Mouse (Mus musculus) ovary, postnatal 36 days (tissue): ENCODE data around the gene Pfkfb3.

Source experiments
- DNase-seq: peaks from one replicate; pipeline ENCODE4 v3.0.0; 2022; ENCODE audit warnings: low spot score, mixed read lengths

Gene Pfkfb3

DNA sequence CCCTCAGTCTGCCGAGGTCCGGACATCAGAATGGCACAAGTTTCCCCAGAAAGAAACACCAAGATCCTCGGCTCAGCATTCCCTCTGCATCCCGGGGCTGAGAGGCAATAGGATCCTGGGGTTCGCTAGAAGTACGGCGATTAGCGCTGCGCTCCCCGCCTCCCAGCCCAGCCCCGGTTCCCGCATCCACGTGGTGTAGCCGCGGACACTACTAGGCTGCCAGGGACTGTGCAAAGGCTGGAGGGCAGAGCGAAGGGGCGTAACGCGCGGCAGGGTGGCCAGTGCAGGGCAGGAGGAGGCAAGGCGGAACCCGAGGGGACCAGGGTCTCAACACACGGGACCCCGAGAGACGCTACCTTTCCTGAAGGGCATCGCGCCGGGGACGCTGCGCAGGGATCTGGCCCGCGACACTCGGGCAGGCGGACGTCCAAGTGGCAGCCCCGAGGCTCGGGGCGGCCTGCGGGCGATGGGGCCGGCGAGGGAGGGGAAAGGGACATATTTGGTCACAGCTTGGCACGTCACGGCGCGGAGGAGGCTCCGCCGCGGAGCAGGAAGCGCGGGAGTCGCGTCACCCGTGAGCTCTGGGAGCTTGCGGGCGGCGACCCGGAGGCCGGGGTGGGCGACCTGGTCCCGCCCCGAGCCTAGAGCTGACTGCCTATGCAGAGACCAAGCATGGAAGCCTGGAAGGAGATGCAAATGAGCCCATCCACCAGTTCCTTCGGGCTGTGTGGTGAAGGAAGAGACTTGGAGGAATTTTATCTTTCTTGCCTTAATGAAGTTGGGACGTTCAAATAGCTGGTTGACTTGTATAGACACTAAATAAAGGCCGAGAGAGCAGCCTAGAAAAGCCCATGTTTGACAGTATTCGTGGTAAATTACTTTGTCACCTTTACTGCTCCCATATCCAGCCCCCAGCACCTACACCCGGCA lies at the start of gene Pfkfb3:
Pfkfb3 (minus strand) TSS at position 607 of the 930 bp plus-strand sequence.
- DNase-seq: peak; percentile 78

DNA sequence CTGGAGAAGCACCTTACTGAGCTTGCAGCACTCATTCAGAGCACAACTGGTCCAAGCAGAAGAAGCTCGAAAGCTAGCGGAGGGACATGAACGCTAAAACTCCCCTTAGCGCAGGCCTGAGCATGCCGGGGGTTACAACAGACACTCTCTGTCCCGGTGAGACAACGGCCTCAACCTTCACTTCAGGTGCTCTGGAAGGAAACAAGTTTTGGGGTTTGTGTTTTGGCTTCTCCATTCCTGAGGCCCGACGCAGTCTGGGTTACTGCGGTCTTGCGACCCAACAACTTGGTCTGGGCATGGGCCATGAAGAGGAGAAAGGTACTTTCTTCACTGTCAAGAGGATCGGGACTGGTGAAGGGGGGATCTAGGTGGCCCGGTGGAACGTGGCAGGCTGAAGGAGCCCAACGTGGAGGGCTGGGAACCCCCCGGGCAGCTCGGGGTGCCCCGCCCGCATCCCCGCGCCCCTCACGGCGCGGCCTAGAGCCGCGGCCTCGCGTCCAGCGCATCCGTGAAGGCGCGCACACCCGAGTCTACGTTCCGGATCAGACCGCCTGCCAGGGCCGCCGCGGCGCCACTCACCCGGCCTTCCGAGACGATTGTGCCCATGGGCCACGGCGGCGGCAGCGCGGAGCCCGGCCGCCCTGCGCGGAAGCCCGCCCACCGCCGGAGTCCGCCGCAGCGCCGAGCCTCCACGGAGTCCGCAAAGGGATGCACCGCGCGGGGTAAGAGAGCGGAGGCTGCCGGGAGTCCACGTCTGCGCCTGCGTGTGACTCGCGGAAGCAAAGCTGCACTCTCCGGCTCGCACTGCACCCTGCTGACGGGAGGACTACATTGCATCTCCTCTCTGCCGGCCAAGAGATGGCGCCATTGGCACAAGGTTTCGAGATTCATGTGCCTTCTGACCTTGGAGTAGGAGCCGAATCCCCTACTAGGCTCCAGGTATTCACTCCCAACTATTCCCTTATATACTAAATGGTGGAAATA lies 48.9 kb upstream of the Pfkfb3 start:
- peak; percentile 95 for DNase-seq

DNA sequence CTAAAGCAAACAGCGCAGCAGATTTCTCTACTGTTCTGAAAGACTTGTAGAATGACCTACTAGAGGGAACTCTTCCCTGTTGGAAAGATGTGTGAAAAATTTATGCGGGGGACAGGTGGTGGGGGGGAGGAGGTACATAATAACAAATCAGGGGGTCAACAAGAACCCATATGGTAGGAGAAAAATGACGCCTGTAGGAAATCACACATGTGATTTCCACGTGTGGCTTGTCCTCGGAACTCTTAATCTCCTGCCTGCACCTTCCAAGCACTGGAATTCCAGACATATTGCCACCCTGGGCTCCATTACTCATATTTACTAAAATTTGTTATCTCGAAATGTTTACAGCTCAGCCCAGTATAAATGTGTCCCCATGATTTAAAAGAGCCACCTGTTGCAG lies 47.9 kb upstream of the Pfkfb3 start:
- DNase-seq: no peak

DNA sequence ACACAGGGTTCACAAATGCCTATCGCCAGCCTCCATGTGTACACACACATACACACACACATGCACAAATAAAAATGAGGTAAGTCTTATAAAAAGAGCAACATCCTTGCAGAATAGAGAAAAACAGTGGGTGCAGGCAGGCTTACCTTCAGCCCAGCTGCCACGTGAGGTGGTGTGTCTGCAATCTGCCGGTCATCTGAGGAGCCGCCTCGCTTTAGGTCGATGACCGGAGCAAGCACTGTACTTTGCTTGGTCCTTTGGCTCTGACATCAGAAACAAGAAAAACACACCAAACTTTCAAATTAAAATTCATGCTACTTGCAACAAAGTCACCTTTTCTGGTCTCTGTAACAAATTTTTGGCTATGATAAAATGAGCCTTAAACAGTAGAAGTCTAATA lies 44.0 kb upstream of the Pfkfb3 start:
- DNase-seq: no peak

DNA sequence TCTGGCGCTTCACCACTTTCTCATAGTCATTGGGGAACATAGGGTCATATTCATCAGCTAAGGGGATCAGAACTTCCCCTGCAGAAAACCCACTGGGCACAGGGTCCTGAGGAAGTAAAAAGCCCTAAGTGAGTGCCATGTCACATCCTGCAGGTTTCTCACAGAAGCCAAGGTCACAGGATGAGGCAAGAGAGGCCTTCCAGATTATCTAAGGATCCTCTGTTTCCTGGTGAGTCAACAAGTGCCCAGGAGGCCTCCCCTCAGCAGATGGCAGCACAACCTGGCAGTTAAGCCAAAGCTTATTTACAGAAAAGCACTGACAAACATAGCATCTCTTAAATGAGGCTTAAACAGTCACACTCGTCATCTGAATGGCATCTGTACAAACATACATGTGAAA lies 42.8 kb upstream of the Pfkfb3 start:
- DNase-seq: no peak

DNA sequence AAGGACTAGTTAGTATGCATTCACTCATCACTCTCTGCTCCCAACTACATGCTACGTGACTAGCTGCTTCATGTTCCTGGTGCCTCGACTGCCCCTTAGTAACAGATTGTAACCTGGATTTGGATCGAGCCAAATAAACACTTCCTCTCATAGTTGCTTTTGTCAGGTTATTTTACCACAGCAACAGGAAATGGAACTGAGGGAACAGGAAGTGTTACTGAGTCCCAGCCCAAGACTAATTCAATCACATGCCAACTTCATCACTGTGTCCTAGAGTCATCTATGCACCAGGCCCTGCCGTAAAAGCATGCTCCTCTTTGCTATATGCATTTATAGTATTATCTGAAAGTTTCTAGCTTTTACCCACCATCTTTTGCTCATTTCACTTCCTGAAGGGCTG lies 34.1 kb upstream of the Pfkfb3 start:
- no peak for DNase-seq

DNA sequence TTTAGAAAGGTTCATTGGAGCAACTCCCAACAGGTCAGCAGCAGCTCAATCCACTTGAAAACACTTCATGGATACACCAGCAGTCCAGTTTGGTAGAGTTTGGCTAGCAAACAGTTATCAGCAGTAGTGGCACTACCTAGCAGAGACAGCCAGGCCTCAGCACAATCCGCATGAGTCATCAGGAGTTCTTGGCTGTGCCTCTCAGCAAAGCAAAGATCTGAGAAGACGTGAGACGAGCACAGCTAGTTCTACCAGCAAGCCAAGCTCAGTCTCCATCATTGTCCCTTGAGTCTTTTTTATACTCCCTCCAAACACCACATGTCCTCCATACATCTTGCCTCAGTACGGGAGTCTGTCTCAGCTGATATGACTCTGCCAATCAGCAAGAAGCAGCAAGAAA lies 25.5 kb upstream of the Pfkfb3 start:
- no peak for DNase-seq

DNA sequence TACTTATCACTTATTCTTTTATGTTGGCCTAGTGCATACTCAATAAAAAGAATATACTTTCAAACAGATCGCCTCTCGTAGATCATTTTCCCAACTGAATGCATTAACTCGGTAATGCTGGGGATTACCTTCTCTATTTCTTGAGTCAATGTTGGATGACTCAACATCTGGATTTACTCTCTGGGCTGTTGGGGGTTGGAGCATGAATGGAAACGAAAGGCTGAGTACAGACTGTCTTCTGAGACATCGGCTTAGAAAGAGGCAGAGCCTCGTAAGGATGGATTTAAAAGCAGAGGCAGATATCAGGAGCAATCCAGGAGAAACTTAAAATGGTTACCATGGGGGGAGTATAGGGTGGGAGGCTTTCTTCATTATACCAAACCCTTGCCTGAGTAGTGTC lies 24.3 kb upstream of the Pfkfb3 start:
- DNase-seq: no peak

DNA sequence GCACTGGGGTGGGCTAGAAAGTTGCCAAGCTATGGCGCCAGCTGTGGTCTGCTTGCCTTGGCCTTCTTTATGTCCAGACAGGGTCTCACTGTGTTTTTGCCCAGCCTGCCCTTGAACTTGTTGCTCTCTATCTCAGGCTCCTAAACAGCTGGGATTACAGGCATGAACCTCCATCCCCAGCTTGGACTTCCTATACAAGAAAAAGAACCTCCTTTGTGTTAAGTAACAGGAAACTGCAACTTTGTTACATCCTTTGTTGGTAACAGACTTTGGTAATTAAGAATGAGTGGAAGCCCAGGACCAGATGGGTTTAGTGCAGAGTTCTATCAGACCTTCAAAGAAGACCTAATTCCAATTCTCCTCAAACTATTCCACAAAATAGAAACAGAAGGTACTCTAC lies 19.8 kb upstream of the Pfkfb3 start:
- no peak for DNase-seq

DNA sequence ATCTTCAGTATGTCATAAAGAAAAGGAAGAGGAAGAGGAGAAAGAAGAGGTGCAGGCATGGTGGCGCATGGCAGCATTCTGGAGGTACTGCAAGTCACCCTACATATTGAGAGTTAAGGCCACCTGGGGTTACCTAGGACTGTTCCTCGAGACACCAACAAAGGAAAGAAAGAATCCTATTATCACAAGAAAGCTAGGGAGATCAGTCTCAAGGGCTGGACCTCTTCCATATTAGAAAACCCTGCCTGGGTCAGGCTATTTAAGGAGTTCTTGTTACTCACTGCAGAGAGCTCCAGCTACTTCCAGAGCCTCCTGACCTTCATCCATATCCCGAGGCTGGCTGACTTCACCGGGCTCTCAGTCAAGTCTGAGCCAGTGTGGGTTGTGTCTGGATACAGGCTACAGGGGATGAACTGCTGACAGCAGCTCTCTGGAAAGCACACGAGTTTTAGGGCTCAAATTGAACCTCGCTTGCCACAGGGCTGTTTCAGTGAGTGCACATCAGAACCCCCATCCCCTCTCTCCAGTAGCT lies 17.2 kb upstream of the Pfkfb3 start:
- peak; percentile 36 for DNase-seq

DNA sequence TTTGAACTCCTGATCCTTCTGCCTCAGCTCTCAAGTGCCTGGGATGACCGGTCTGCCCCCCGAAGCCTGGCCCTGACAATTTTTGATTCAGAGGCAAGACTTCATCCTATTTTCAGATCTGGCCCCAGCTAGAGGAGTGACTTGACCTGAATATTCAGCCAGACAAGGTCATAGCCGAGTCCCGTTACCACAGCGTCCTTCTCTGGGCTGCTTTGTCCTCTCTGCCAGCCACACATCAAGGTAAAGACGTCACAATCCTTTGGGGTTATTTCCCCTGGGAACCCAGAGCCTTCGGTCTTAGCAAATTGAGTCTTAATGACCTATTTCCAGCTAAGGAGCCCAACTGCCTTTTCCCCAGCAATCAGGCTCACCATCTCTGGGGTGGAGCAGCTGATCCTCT lies 14.6 kb upstream of the Pfkfb3 start:
- no peak for DNase-seq

DNA sequence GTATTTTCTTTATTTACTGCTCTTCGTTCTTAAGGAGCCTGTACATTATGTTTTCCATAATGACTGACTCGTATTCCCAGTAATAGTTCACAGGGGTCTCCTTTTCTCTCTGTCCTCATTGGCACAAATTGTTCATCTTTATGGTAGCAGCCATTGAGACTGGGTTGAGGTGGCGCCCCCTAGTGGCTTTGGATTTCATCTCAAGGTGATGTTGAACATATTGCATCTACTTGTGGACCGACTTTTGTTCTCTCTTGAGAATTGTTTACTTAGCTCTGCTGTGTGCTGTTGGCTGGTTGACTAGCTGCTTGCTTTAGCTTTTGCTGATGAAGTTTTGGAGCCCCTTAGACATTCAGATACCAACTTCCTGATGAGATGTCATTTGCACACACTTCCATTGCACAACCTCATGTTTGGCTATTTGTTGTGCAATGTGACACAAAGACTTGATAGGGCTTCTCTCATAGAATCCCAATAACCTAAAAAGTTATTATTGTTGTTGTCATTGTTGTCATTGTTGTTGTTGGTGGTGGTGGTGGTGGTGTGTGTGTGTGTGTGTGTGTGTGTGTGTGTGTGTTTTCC lies 14.0 kb upstream of the Pfkfb3 start:
- no peak for DNase-seq

DNA sequence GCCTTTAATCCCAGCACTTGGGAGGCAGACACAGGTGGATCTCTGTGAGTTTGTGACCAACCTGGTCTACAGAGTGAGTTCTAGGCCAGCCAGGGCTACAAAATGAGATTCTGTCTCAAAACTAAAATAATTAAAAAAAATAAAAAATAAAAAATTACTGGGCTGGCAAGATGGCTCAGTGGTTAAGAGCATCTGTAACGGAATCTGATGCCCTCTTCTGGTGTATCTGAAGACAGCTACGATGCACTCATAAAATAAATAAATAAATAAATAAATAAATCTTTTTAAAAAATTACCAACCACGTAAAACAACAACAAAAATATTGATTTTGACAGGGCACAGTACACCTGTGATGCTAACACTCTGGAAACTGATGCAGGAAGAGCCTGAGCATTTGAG lies 13.0 kb upstream of the Pfkfb3 start:
- no peak for DNase-seq

DNA sequence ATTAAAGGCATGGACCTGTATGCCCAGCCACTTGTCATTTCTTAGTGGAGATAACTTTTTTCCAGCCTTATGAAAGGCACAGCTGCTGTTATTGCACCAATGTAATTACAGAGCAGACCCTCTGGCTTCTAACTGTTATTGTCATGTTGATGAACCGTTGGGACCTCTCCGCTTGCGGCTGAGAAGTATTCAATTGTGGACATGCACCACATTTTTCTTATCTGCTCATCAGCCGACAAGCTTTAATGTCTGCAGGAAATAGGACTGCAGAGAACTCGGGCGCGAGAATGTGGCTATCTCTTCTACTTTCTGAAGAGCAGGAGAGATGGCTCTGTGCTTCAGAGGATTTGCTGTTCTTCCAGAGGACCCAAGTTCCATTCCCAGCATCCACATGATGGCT lies 12.4 kb upstream of the Pfkfb3 start:
- no peak for DNase-seq

DNA sequence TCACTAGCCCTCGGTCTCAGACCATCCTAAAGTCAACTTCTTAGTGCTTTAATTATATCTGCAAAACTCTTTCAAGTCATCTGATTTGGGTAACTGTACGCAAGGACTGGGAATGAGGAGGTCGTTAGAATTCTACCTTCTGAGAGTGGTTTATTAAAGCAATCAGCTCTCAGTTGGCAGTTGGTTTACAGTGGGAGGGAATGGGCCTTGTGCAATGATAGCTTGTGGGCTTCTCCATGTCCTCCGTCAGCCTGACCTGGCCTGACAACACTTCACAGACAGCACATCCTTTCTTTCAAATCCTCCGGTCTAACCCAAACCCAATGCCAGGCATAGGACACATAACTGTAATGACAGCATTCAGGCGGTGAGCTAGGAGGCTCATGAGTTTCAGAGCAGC lies 10.9 kb upstream of the Pfkfb3 start:
- no peak for DNase-seq

DNA sequence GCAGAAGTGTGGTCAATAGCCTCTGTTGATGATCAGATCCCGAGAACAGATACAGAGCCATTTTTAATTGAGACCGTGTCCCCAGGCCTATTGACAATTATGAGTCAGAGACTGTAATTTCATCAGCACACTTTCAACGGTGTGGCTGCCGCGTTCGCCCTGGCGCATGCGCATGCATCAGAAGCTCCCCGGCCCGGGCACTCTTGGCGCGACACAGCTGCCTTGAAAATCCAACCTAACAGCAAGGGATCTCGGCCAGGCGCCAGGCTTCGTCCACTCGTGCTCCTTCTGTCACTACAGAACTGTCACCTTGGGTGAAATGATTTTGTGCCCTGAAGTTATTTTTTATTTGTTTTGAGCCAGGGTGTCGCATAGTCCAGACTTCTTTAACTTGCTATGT lies 9.4 kb upstream of the Pfkfb3 start:
- DNase-seq: no peak

DNA sequence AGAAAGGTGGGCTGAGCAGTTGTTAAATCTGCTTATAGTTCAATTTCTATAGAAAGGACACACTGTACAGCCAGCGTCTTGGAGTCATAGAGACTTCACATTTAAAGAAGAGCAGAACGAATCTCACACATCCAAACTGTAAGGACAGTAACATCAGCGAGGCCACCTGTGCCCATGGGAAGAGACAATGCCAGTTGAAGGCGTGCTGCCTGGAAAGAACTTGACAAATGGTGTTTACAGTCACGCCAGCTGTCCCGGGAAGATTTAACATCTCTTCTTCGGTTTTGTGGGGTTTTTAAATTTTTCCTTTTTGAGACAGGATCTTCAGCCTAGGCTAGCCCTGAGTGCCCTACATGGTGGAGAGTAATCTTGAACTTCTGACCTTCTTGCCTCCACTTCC lies 4.8 kb upstream of the Pfkfb3 start:
- DNase-seq: no peak

DNA sequence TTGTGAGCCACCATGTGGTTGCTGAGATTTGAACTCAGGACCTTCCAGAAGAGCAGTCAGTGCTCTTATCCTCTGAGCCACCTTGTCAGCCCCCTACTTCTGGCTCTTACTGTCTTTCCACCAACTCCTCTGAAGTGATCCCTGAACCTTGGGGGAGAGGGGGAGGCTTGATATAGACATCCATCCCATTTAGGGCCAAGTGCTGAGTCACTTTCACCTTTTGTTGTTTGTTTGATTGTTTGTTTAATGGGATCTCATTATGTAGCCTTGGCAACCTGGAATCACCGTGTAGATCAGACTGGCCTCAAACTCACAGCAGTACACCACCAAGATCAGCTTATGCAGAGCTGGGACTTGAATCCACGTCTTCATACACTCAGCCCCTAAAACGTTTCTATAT lies 3.4 kb upstream of the Pfkfb3 start:
- no peak for DNase-seq

DNA sequence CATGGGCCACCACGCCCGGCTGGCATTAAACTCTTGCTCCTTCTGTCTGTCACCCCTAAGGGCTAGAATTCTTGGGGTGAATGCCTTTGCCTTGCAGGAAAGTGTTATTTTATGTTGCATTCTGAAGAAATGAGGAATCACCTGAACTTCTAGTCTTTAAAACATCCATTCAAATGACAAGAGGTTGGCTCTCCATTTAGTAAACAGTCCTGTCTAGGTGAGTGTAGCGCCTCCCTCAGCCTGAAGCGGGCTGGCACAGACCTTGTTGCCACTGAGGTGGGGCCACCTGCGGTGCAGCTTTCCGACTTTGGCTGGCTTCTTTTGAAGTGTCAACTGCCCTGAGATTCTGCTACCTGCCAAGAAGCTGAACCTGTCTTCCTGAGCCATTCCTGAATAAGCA lies 1.4 kb upstream of the Pfkfb3 start:
- DNase-seq: no peak

DNA sequence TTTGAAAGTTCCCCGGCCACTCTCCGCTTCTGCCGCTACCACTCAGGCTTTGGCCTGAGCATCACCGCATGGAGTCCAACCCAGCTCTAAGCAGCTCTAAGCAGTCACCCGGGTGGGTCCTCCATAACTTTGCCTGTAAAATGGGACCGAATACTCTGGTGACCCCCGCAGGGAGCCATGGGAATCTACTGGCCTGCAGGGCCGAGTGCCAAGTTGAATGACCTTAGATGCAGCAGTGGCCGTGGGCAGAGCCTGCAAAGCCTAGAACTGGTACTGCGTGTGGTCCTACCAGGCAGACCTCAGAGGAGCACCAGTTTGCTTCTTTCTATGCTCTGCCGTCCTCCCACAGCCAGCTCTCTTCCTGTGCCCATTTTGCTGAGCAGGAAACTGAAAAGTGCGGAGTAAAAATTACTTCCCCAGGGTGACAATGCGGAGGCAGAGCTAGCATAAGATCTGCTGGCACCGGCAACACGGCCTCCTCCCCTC lies 868 bp downstream of the Pfkfb3 start:
- peak; percentile 42 for DNase-seq

DNA sequence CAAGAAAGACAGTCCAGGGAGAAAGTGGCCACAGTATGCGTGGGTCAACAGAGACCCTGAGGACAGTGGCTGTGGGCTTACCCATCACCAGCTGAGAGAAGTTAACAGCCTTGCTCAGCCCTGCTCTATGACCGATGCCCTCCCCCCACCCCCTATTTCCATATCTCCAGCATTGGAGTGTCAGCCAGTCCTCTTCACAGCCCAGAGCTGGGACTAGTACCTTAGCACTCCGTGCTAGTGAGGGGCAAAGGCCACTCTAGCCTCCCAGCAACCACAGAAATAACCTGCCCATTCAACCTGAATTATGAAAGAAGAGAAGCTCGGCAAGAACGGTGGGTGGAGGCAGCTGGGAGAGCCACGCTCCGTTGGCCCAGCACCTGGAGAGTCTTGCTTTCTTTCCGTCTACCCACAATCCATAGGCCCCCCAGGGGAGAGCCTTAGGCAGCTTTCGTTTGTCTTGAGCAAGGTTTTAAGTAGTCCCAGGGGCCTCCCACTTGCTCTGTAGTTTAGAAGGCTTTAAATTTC lies 1.5 kb downstream of the Pfkfb3 start:
- no peak for DNase-seq

DNA sequence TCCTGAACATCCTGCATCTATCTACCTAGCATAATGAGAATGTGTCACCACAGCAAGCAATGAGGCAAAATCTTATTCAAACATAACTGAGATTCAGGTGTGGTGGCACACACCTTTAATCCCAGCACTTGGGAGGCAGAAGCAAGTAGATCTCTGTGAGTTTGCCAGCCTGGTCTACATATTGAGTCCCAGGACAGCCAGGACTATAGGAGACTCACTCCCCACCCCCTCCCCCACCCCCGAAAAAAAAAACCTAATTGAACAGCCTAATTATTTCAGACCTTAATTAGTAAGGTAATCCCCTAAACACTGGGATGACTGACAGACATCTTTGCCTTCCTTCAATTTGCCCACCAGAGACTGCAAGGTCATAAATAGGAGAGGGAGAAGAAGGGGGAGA lies 2.2 kb downstream of the Pfkfb3 start:
- DNase-seq: no peak
